Mouse (Mus musculus) embryonic fibroblast, embryonic 13.5 days (primary cell): ENCODE measurements around the gene Grin3b.

ENCODE experiments used
- CTCF ChIP-seq: IDR thresholded peaks from 2 replicates; pipeline ENCODE4 v1.5.1; 2011; ENCODE audit warnings: mild to moderate bottlenecking, control low read depth, low read length, moderate library complexity, borderline replicate concordance; ENCODE audit not compliant: insufficient read depth
- POLR2A ChIP-seq: IDR thresholded peaks from 2 replicates; pipeline ENCODE4 v1.6.1; 2011; ENCODE audit warnings: low read depth, mild to moderate bottlenecking, control low read depth, low read length, moderate library complexity

DNA sequence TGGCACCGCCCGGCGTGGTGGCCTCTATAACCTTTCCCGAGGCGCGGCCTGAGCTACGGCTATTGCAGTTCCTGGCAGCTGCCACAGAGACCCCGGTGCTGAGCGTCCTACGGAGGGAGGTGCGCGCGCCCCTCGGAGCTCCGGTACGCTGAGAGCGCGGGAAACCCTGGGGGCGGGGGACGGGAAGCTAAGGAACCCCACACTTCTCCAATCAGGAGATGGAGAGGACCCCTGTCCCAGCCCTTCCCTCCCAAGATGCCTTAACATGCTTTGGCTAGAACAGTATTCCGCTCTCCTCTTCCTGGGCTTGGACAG, 625 bp downstream of the Grin3b start:
- TF ChIP-seq CTCF (no peak), POLR2A (no peak)
